Mouse (Mus musculus): ENCODE results near the gene Arhgap31. TPM values are rescaled to one million over a fixed set of nuclear protein-coding genes. Genes with fewer than 3 reads are reported as not detected.
A peak's percentile ranks its signal among the peaks of the same experiment; 100 is the strongest.

The Arhgap31 gene
- polyA plus RNA-seq, 1 experiment from 2014 or later, result 23.9 TPM

DNA sequence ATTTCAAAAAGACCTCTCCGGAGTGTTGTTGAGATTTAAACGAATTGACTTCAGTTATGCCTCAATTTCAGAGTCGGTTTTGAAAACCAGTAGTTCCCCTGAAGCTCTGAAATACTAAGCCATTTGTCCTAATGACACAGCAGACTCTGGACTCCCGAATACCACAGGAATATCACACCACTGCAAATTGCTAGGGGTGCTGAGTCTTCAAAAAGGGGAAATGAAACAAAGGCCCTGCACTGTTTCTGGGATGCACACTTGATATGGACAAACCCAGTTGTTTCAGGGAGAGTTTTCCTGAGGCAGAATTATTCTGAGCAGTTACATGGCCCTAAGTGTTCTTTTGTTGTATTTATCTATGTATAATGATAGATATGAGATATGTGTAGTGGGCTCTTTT lies 1.8 kb downstream of the Arhgap31 start:
- Histone ChIP-seq H3K27ac (ENCODE audit: low read length) (no peak overlapping the region), H3K36me3 (ENCODE audit: control insufficient read depth, insufficient read depth, low read length) (no peaks in the 10 kb centered on the region)

GRCm38 (mm10) chr16:38708962-38709520 lies 4.0 kb downstream of the Arhgap31 start:
- H3K9me3 ChIP-seq (ENCODE audit: control insufficient read depth, low read length), result no peaks in the 10 kb centered on the region
- no peak overlapping the region for H3K27ac ChIP-seq (ENCODE audit: low read length)
- peak overlapping the region; percentile 20; the same call in 1 of the 2 replicates for H3K4me2 ChIP-seq (ENCODE audit: low read depth, low read length)
- WGBS, result 61% methylated on average over 7 of the region's 7 CpGs
- H3K36me3 ChIP-seq (ENCODE audit: control insufficient read depth, insufficient read depth, low read length), result no peaks in the 10 kb centered on the region
- peaks cover 34% of the 10 kb centered on the region for H3K4me1 ChIP-seq (replicated peaks; ENCODE audit: control insufficient read depth, insufficient read depth, low read length)
- ATAC-seq (ENCODE audit: low read depth), result no peak
- no peak overlapping the region for H3K4me3 ChIP-seq (ENCODE audit: low read length)
- no peaks in the 10 kb centered on the region for H3K27me3 ChIP-seq (ENCODE audit: control insufficient read depth, insufficient read depth, low read depth, low read length)
- H3K9ac ChIP-seq (ENCODE audit: low read length), result no peak overlapping the region

More for the DNA sequence above, 1.8 kb downstream of the Arhgap31 start:
- Histone ChIP-seq H3K4me3 (ENCODE audit: low read length) (peak overlapping the region; percentile 87), H3K9ac (ENCODE audit: low read length) (peak overlapping the region; percentile 93), H3K4me1 (replicated peaks; ENCODE audit: control insufficient read depth, insufficient read depth, low read length) (peaks cover 30% of the 10 kb centered on the region), H3K4me2 (ENCODE audit: low read depth, low read length) (peak overlapping the region; percentile 71), H3K9me3 (ENCODE audit: control insufficient read depth, low read length) (no peaks in the 10 kb centered on the region), H3K27me3 (ENCODE audit: control insufficient read depth, insufficient read depth, low read depth, low read length) (no peaks in the 10 kb centered on the region)
- no peak for ATAC-seq (ENCODE audit: low read depth)
- 35% methylated on average over 4 of the region's 4 CpGs for WGBS

GRCm38 (mm10) chr16:38706782-38707181 lies 6.3 kb downstream of the Arhgap31 start:
- no peaks in the 10 kb centered on the region for H3K27me3 ChIP-seq (ENCODE audit: control insufficient read depth, insufficient read depth, low read depth, low read length)
- no peak overlapping the region for H3K4me3 ChIP-seq (ENCODE audit: low read length)
- WGBS, result 44% methylated on average over 7 of the region's 7 CpGs
- H3K9me3 ChIP-seq (ENCODE audit: control insufficient read depth, low read length), result no peaks in the 10 kb centered on the region
- no peaks in the 10 kb centered on the region for H3K36me3 ChIP-seq (ENCODE audit: control insufficient read depth, insufficient read depth, low read length)
- ATAC-seq (ENCODE audit: low read depth), result peak; percentile 51
- H3K9ac ChIP-seq (ENCODE audit: low read length), result no peak overlapping the region
- peaks cover 33% of the 10 kb centered on the region for H3K4me1 ChIP-seq (replicated peaks; ENCODE audit: control insufficient read depth, insufficient read depth, low read length)
- peak overlapping the region; percentile 90 for H3K27ac ChIP-seq (ENCODE audit: low read length)
- H3K4me2 ChIP-seq (ENCODE audit: low read depth, low read length), result no peak overlapping the region

GRCm38 (mm10) chr16:38705531-38706281 lies 7.4 kb downstream of the Arhgap31 start:
- WGBS, result 51% methylated on average over 9 of the region's 9 CpGs
- H3K4me3 ChIP-seq (ENCODE audit: low read length), result no peak overlapping the region
- H3K36me3 ChIP-seq (ENCODE audit: control insufficient read depth, insufficient read depth, low read length), result no peaks in the 10 kb centered on the region
- peak overlapping the region; percentile 90 for H3K27ac ChIP-seq (ENCODE audit: low read length)
- H3K9me3 ChIP-seq (ENCODE audit: control insufficient read depth, low read length), result no peaks in the 10 kb centered on the region
- H3K27me3 ChIP-seq (ENCODE audit: control insufficient read depth, insufficient read depth, low read depth, low read length), result no peaks in the 10 kb centered on the region
- H3K4me2 ChIP-seq (ENCODE audit: low read depth, low read length), result no peak overlapping the region
- peaks cover 39% of the 10 kb centered on the region for H3K4me1 ChIP-seq (replicated peaks; ENCODE audit: control insufficient read depth, insufficient read depth, low read length)
- ATAC-seq (ENCODE audit: low read depth), result peak; percentile 78
- peak overlapping the region; percentile 0; the same call in 1 of the 2 replicates for H3K9ac ChIP-seq (ENCODE audit: low read length)

GRCm38 (mm10) chr16:38703501-38703900 lies 9.6 kb downstream of the Arhgap31 start:
- WGBS, result 56% methylated on average over 6 of the region's 6 CpGs
- peaks cover 37% of the 10 kb centered on the region for H3K4me1 ChIP-seq (replicated peaks; ENCODE audit: control insufficient read depth, insufficient read depth, low read length)
- ATAC-seq (ENCODE audit: low read depth), result no peak

DNA sequence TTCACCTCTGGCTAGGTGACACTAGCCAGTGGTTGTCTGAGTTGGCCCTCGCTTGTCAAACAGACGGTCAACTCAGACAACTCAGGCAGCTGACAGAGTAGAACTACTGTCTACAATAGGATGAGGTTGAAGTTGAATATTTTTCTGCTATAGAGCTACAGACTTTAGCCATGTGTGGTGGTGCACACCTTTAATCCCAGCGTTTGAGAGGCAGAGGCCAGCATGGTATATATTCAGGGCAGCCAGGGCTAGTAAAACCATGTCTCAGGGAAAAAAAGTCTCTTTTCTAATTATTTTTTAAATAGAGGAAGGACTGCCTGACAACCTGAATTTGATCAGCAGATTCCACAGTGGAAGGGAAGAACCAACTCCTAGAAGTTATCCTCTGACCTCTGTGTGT lies 10.8 kb downstream of the Arhgap31 start:
- Histone ChIP-seq H3K36me3 (ENCODE audit: control insufficient read depth, insufficient read depth, low read length) (no peaks in the 10 kb centered on the region; the same call in 1 of the 2 replicates), H3K27me3 (ENCODE audit: control insufficient read depth, insufficient read depth, low read depth, low read length) (no peaks in the 10 kb centered on the region), H3K4me2 (ENCODE audit: low read depth, low read length) (peak overlapping the region; percentile 8; the same call in 1 of the 2 replicates), H3K9ac (ENCODE audit: low read length) (no peak overlapping the region), H3K27ac (ENCODE audit: low read length) (no peak overlapping the region), H3K4me3 (ENCODE audit: low read length) (no peak overlapping the region), H3K4me1 (replicated peaks; ENCODE audit: control insufficient read depth, insufficient read depth, low read length) (peaks cover 30% of the 10 kb centered on the region), H3K9me3 (ENCODE audit: control insufficient read depth, low read length) (no peaks in the 10 kb centered on the region)
- WGBS, result 76% methylated on average over 3 of the region's 3 CpGs
- no peak for ATAC-seq (ENCODE audit: low read depth)

More at GRCm38 (mm10) chr16:38703501-38703900, 9.6 kb downstream of the Arhgap31 start:
- Histone ChIP-seq H3K27me3 (ENCODE audit: control insufficient read depth, insufficient read depth, low read depth, low read length) (no peaks in the 10 kb centered on the region), H3K9ac (ENCODE audit: low read length) (no peak overlapping the region), H3K9me3 (ENCODE audit: control insufficient read depth, low read length) (no peaks in the 10 kb centered on the region), H3K27ac (ENCODE audit: low read length) (no peak overlapping the region), H3K4me2 (ENCODE audit: low read depth, low read length) (no peak overlapping the region), H3K36me3 (ENCODE audit: control insufficient read depth, insufficient read depth, low read length) (no peaks in the 10 kb centered on the region), H3K4me3 (ENCODE audit: low read length) (no peak overlapping the region)

DNA sequence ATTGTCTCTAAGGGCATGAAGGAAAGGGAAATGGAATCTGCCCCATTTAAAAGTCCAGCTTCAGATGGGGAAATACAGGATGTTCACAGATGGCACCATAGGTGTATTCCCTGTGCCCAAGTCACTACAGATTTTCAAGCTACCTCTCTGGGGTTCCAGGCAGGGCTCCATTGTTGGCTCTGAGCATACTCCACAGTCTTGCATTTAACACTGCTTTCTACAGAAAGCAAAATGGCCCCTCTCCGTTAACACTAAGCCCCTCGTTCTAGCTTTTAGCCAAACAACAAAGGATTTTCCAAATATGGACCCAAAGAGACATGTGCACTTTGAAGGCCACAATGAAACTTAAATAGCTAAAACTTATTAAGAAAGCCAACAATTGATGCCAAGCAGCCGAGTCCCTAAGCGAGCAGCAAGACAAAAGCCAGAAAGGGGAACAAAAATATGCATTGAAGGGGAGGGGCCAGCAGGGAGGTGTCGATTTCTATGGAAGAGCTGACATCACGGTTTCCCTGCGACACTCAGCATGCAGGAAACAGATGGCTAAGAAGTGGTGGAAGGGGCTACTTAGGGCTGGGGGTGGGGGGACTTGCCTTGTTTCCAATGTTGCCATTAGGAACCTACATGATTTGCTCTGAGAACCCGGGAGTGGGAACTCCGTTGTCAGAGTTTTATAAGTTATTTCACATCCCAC lies 11.4 kb downstream of the Arhgap31 start:
- peak overlapping the region; percentile 8; the same call in 1 of the 2 replicates for H3K4me2 ChIP-seq (ENCODE audit: low read depth, low read length)
- no peaks in the 10 kb centered on the region for H3K27me3 ChIP-seq (ENCODE audit: control insufficient read depth, insufficient read depth, low read depth, low read length)
- peaks cover 23% of the 10 kb centered on the region for H3K4me1 ChIP-seq (replicated peaks; ENCODE audit: control insufficient read depth, insufficient read depth, low read length)
- no peaks in the 10 kb centered on the region; the same call in 1 of the 2 replicates for H3K36me3 ChIP-seq (ENCODE audit: control insufficient read depth, insufficient read depth, low read length)
- H3K9me3 ChIP-seq (ENCODE audit: control insufficient read depth, low read length), result no peaks in the 10 kb centered on the region
- no peak for ATAC-seq (ENCODE audit: low read depth)
- no peak overlapping the region; the same call in 1 of the 2 replicates for H3K27ac ChIP-seq (ENCODE audit: low read length)
- 33% methylated on average over 9 of the region's 9 CpGs for WGBS
- no peak overlapping the region for H3K4me3 ChIP-seq (ENCODE audit: low read length)
- no peak overlapping the region for H3K9ac ChIP-seq (ENCODE audit: low read length)

DNA sequence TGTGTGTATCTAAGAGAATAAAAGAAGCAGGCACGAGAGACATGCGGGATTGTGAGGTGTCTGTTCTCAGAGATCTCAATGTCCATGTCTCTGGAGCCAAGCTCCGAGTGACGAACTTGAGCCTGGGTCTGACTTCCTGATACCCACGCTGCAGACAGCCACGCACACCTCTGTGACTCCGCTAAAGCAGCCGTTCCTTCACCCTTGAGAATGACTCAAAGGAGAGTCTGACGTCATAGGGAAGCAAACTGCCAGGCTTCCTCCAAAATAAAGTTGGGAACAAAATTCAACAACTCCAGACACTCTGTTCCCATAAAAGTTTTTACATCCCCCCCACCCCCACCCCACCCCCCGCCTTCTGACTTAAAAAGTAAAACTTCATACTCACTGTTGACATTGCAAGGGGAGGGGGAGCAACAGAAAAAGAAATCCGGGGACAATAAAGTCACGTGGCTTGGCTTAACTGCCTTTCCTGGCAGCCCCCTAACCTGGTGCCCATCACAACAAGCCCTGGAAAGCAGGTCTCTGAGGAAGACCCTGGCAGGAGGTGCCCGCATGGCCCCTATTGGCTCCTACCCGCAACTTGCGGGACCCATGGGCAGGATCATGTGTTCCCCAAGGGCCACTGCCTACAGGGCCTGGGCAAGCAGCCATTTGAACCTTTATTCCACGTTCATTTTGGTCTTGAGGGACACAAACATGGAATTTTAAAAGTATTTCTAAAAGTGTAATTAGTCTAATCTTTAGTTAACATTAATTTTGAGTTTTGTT lies 12.5 kb downstream of the Arhgap31 start:
- H3K36me3 ChIP-seq (ENCODE audit: control insufficient read depth, insufficient read depth, low read length), result no peaks in the 10 kb centered on the region; the same call in 1 of the 2 replicates
- H3K9ac ChIP-seq (ENCODE audit: low read length), result no peak overlapping the region
- 0 out of 2 replicates have a peak, but pooled peaks have one; percentile 34 for ATAC-seq (ENCODE audit: low read depth)
- H3K27me3 ChIP-seq (ENCODE audit: control insufficient read depth, insufficient read depth, low read depth, low read length), result no peaks in the 10 kb centered on the region
- H3K4me3 ChIP-seq (ENCODE audit: low read length), result no peak overlapping the region
- no peaks in the 10 kb centered on the region for H3K9me3 ChIP-seq (ENCODE audit: control insufficient read depth, low read length)
- no peak overlapping the region for H3K4me2 ChIP-seq (ENCODE audit: low read depth, low read length)
- 60% methylated on average over 16 of the region's 16 CpGs for WGBS
- H3K27ac ChIP-seq (ENCODE audit: low read length), result no peak overlapping the region
- peaks cover 17% of the 10 kb centered on the region for H3K4me1 ChIP-seq (replicated peaks; ENCODE audit: control insufficient read depth, insufficient read depth, low read length)
